ENCODE assay signal across 7 mouse cellular contexts in genomic region chr11:120085891-120086627, GRCm38 (mm10). TPM values are rescaled to one million over a fixed set of nuclear protein-coding genes. Genes with fewer than 3 reads are reported as not detected.
DNase-seq lines count a peak whose midpoint lies in the region; ATAC-seq and TF ChIP-seq lines count a peak whose summit lies in the region.

No protein-coding gene starts in this region.

- peak; percentile 47; the same call in 1 of the 2 replicates for ATAC-seq in cerebellum, adult (ENCODE audit: insufficient number of reproducible peaks, low FRiP score, low TSS enrichment)
- peak; percentile 45 for ATAC-seq in forebrain, embryonic 16.5 days
- ATAC-seq in hindbrain, embryonic 16.5 days, result peak; percentile 6; the same call in 1 of the 2 replicates
- ATAC-seq in lung, postnatal 0 days, result peak; percentile 43

- peak overlapping the region; percentile 77 for H3K27ac ChIP-seq in forebrain, embryonic 16.5 days (ENCODE audit: low read length)
- peak overlapping the region; percentile 88 for H3K27ac ChIP-seq in hindbrain, embryonic 16.5 days (ENCODE audit: low read depth, low read length)
- H3K27ac ChIP-seq in lung, postnatal 0 days (ENCODE audit: low read length), result 0 out of 2 replicates have a peak overlapping the region, but pooled peaks have one; percentile 32

- H3K4me2 ChIP-seq in forebrain, embryonic 16.5 days (ENCODE audit: low read length), result peak overlapping the region; percentile 95
- H3K4me2 ChIP-seq in hindbrain, embryonic 16.5 days (ENCODE audit: low read length), result peak overlapping the region; percentile 95
- peak overlapping the region; percentile 96 for H3K4me2 ChIP-seq in lung, postnatal 0 days (replicated peaks; ENCODE audit: low read depth, low read length)

- 0 out of 2 replicates have a peak, but pooled peaks have one; percentile 10 for TF ChIP-seq CTCF in lung, postnatal 0 days (IDR thresholded peaks at IDR 0.05)

- peak overlapping the region; percentile 94 for H3K4me3 ChIP-seq in forebrain, embryonic 16.5 days (replicated peaks; ENCODE audit: low read length)
- peak overlapping the region; percentile 95 for H3K4me3 ChIP-seq in hindbrain, embryonic 16.5 days (ENCODE audit: low read length)
- peak overlapping the region; percentile 82 for H3K4me3 ChIP-seq in lung, postnatal 0 days (ENCODE audit: low read depth, low read length)

- H3K9ac ChIP-seq in forebrain, embryonic 16.5 days (replicated peaks; ENCODE audit: low read depth, low read length), result peak overlapping the region; percentile 98
- H3K9ac ChIP-seq in hindbrain, embryonic 16.5 days (ENCODE audit: low read depth, low read length), result peak overlapping the region; percentile 99
- peak overlapping the region; percentile 64 for H3K9ac ChIP-seq in lung, postnatal 0 days (replicated peaks; ENCODE audit: low read depth)

- no peak for TF ChIP-seq EP300 in lung, postnatal 0 days (IDR thresholded peaks at IDR 0.05)

- H3K27me3 ChIP-seq in forebrain, embryonic 16.5 days (replicated peaks; ENCODE audit: control insufficient read depth, insufficient read depth, low read length), result no peaks in the 10 kb centered on the region
- no peaks in the 10 kb centered on the region for H3K27me3 ChIP-seq in hindbrain, embryonic 16.5 days (replicated peaks; ENCODE audit: control insufficient read depth, insufficient read depth, low read length)
- H3K27me3 ChIP-seq in lung, postnatal 0 days (replicated peaks; ENCODE audit: insufficient read depth, low read length), result no peaks in the 10 kb centered on the region

- WGBS in forebrain, embryonic 16.5 days, result under 1% methylated on average over 25 of the region's 25 CpGs
- WGBS in hindbrain, embryonic 16.5 days, result under 1% methylated on average over 24 of the region's 25 CpGs
- 2% methylated on average over 20 of the region's 25 CpGs for WGBS in lung, postnatal 0 days

- DNase-seq in urinary bladder, postnatal 14 days (ENCODE audit: low spot score), result peak; percentile 23
- DNase-seq in urinary bladder, postnatal 36 days (ENCODE audit: low spot score in 2 of 2), result no peak
- peak; percentile 48 for DNase-seq in lung, postnatal 0 days (ENCODE audit: low spot score)
- peak; percentile 48 to 53 for DNase-seq in spleen, postnatal 10 days (ENCODE audit: low spot score in 2 of 2)

- H3K36me3 ChIP-seq in forebrain, embryonic 16.5 days (ENCODE audit: control insufficient read depth, insufficient read depth), result peaks cover 3% of the 10 kb centered on the region; the same call in 1 of the 2 replicates
- peaks cover 14% of the 10 kb centered on the region for H3K36me3 ChIP-seq in hindbrain, embryonic 16.5 days (ENCODE audit: control insufficient read depth, insufficient read depth, low read length)
- H3K36me3 ChIP-seq in lung, postnatal 0 days (ENCODE audit: insufficient read depth, low read length), result no peaks in the 10 kb centered on the region

- H3K9me3 ChIP-seq in forebrain, embryonic 16.5 days (ENCODE audit: control insufficient read depth, low read length), result no peaks in the 10 kb centered on the region
- no peaks in the 10 kb centered on the region for H3K9me3 ChIP-seq in hindbrain, embryonic 16.5 days (ENCODE audit: control insufficient read depth, low read length)
- H3K9me3 ChIP-seq in lung, postnatal 0 days (ENCODE audit: low read length), result no peaks in the 10 kb centered on the region

- peaks cover 14% of the 10 kb centered on the region for H3K4me1 ChIP-seq in forebrain, embryonic 16.5 days (replicated peaks; ENCODE audit: control insufficient read depth, insufficient read depth, low read length)
- H3K4me1 ChIP-seq in hindbrain, embryonic 16.5 days (ENCODE audit: control insufficient read depth, insufficient read depth, low read depth, low read length), result peaks cover 14% of the 10 kb centered on the region
- peaks cover 5% of the 10 kb centered on the region; the same call in 1 of the 2 replicates for H3K4me1 ChIP-seq in lung, postnatal 0 days (ENCODE audit: insufficient read depth, low read depth, low read length)

RNA-seq across cellular contexts. Expression of gene Cep131, which starts 0.6 kb away (rescaled TPM):
- 32.9 and 33.8 TPM in 2 replicates for polyA plus RNA-seq in forebrain, embryonic 16.5 days (2015; fragmentation: Nextera tagmentation; extraction: Ambion mirVana)
- polyA plus RNA-seq in hindbrain, embryonic 16.5 days (2015; fragmentation: Nextera tagmentation; extraction: Ambion mirVana), result 24.2 and 27.3 TPM in 2 replicates
- polyA plus RNA-seq in lung, postnatal 0 days (2015; fragmentation: Nextera tagmentation; extraction: Ambion mirVana), result 7.6 and 9.6 TPM in 2 replicates

RNA-seq across cellular contexts. Expression of gene Tepsin, which starts 12.5 kb away (rescaled TPM):
- 16.6 and 21.7 TPM in 2 replicates for polyA plus RNA-seq in forebrain, embryonic 16.5 days (2015; fragmentation: Nextera tagmentation; extraction: Ambion mirVana)
- polyA plus RNA-seq in hindbrain, embryonic 16.5 days (2015; fragmentation: Nextera tagmentation; extraction: Ambion mirVana), result 20.5 and 22.9 TPM in 2 replicates
- polyA plus RNA-seq in lung, postnatal 0 days (2015; fragmentation: Nextera tagmentation; extraction: Ambion mirVana), result 8.2 TPM in 2 replicates

RNA-seq across cellular contexts. Expression of gene Ndufaf8, which starts 12.7 kb away (rescaled TPM):
- polyA plus RNA-seq in forebrain, embryonic 16.5 days (2015; fragmentation: Nextera tagmentation; extraction: Ambion mirVana), result 49.4 and 53.3 TPM in 2 replicates
- polyA plus RNA-seq in hindbrain, embryonic 16.5 days (2015; fragmentation: Nextera tagmentation; extraction: Ambion mirVana), result 47.1 and 62.7 TPM in 2 replicates
- polyA plus RNA-seq in lung, postnatal 0 days (2015; fragmentation: Nextera tagmentation; extraction: Ambion mirVana), result 69.6 and 76.9 TPM in 2 replicates

RNA-seq across cellular contexts. Expression of gene Aatk, which starts 39.1 kb away (rescaled TPM):
- 21.6 and 28.1 TPM in 2 replicates for polyA plus RNA-seq in forebrain, embryonic 16.5 days (2015; fragmentation: Nextera tagmentation; extraction: Ambion mirVana)
- polyA plus RNA-seq in hindbrain, embryonic 16.5 days (2015; fragmentation: Nextera tagmentation; extraction: Ambion mirVana), result 35.6 and 46.6 TPM in 2 replicates
- polyA plus RNA-seq in lung, postnatal 0 days (2015; fragmentation: Nextera tagmentation; extraction: Ambion mirVana), result 1.4 and 1.7 TPM in 2 replicates

Comparison
In these comparisons a context has a peak if more than half of its experiments do, and no peak if none do; other contexts are left out.
1. DNase-seq: peak in urinary bladder, postnatal 14 days (single experiment), lung, postnatal 0 days (single experiment) and spleen, postnatal 10 days (2 of 2); none in urinary bladder, postnatal 36 days (0 of 2).
2. H3K27ac ChIP-seq: peak in every context shown above with its lines; median percentile 88 in hindbrain, embryonic 16.5 days; 77 in forebrain, embryonic 16.5 days; 32 in lung, postnatal 0 days.
3. Peak in every context shown above with its lines, with median percentiles within 50 percentile points of each other: ATAC-seq, H3K4me2 ChIP-seq, H3K4me3 ChIP-seq and H3K9ac ChIP-seq.